7 mouse cellular contexts compared by ENCODE assay signal in genomic region chr9:60562443-60563371, GRCm38 (mm10). TPM values are rescaled to one million over a fixed set of nuclear protein-coding genes. Genes with fewer than 3 reads are reported as not detected.
A peak's percentile ranks its signal among the peaks of the same experiment; 100 is the strongest.
DNase-seq lines count a peak whose midpoint lies in the region; ATAC-seq lines count a peak whose summit lies in the region.

No protein-coding gene starts in this region.

- no peaks in the 10 kb centered on the region for H3K36me3 ChIP-seq in embryonic facial prominence, embryonic 13.5 days
- H3K36me3 ChIP-seq in limb, embryonic 13.5 days, result no peaks in the 10 kb centered on the region
- no peaks in the 10 kb centered on the region for H3K36me3 ChIP-seq in stomach, embryonic 15.5 days

- H3K4me3 ChIP-seq in embryonic facial prominence, embryonic 13.5 days, result no peak overlapping the region
- peak overlapping the region; percentile 24 for H3K4me3 ChIP-seq in limb, embryonic 13.5 days
- H3K4me3 ChIP-seq in stomach, embryonic 15.5 days (replicated peaks), result no peak overlapping the region; the same call in 1 of the 2 replicates

- H3K27ac ChIP-seq in embryonic facial prominence, embryonic 13.5 days, result 0 out of 2 replicates have a peak overlapping the region, but pooled peaks have one; percentile 0
- peak overlapping the region; percentile 53; the same call in 1 of the 2 replicates for H3K27ac ChIP-seq in limb, embryonic 13.5 days
- H3K27ac ChIP-seq in stomach, embryonic 15.5 days, result 0 out of 2 replicates have a peak overlapping the region, but pooled peaks have one; percentile 38

- DNase-seq in ovary, postnatal 36 days (ENCODE audit: low spot score), result peak; percentile 7
- no peak for DNase-seq in ovary, adult 18-20 months (ENCODE audit: low spot score)
- DNase-seq in layer of hippocampus, postnatal 10 days (ENCODE audit: low spot score in 2 of 2), result no peak
- no peak for DNase-seq in urinary bladder, postnatal 25 days (ENCODE audit: low spot score)

- 51% methylated on average over 20 of the region's 20 CpGs for WGBS in embryonic facial prominence, embryonic 13.5 days
- 8% methylated on average over 20 of the region's 20 CpGs for WGBS in limb, embryonic 13.5 days
- 36% methylated on average over 20 of the region's 20 CpGs for WGBS in stomach, embryonic 15.5 days

- no peak for ATAC-seq in embryonic facial prominence, embryonic 13.5 days (ENCODE audit: insufficient number of reproducible peaks, insufficient read depth, low FRiP score, low TSS enrichment, low read depth)
- ATAC-seq in limb, embryonic 13.5 days (ENCODE audit: low FRiP score, low read depth), result peak; percentile 77
- ATAC-seq in stomach, embryonic 15.5 days (ENCODE audit: insufficient read depth, low FRiP score, low read depth), result peak; percentile 65

- H3K4me1 ChIP-seq in embryonic facial prominence, embryonic 13.5 days, result peaks cover 24% of the 10 kb centered on the region
- H3K4me1 ChIP-seq in limb, embryonic 13.5 days, result peaks cover 28% of the 10 kb centered on the region
- H3K4me1 ChIP-seq in stomach, embryonic 15.5 days, result peaks cover 9% of the 10 kb centered on the region

- H3K27me3 ChIP-seq in embryonic facial prominence, embryonic 13.5 days, result no peaks in the 10 kb centered on the region
- no peaks in the 10 kb centered on the region for H3K27me3 ChIP-seq in limb, embryonic 13.5 days
- H3K27me3 ChIP-seq in stomach, embryonic 15.5 days (replicated peaks), result no peaks in the 10 kb centered on the region

- H3K9ac ChIP-seq in embryonic facial prominence, embryonic 13.5 days, result no peak overlapping the region
- H3K9ac ChIP-seq in limb, embryonic 13.5 days, result no peak overlapping the region
- no peak overlapping the region for H3K9ac ChIP-seq in stomach, embryonic 15.5 days

- peak overlapping the region; percentile 30; the same call in 1 of the 2 replicates for H3K4me2 ChIP-seq in embryonic facial prominence, embryonic 13.5 days
- H3K4me2 ChIP-seq in limb, embryonic 13.5 days (replicated peaks), result peak overlapping the region; percentile 65
- peak overlapping the region; percentile 44 for H3K4me2 ChIP-seq in stomach, embryonic 15.5 days

- no peaks in the 10 kb centered on the region for H3K9me3 ChIP-seq in embryonic facial prominence, embryonic 13.5 days
- H3K9me3 ChIP-seq in limb, embryonic 13.5 days, result no peaks in the 10 kb centered on the region
- H3K9me3 ChIP-seq in stomach, embryonic 15.5 days, result no peaks in the 10 kb centered on the region

RNA-seq across cellular contexts. Expression of gene Thsd4, which starts 40.9 kb away (rescaled TPM):
- 13.6 and 17.9 TPM in 2 replicates for polyA plus RNA-seq in embryonic facial prominence, embryonic 13.5 days (2015; fragmentation: Nextera tagmentation; extraction: Ambion mirVana)
- 29.4 and 30.5 TPM in 2 replicates for polyA plus RNA-seq in limb, embryonic 13.5 days (2015; fragmentation: Nextera tagmentation; extraction: Ambion mirVana)
- 21.1 and 22.2 TPM in 2 replicates for polyA plus RNA-seq in stomach, embryonic 15.5 days (2015; fragmentation: Nextera tagmentation; extraction: Ambion mirVana)
- 10 to 100 TPM; 19.5 to 22.7 TPM for total RNA-seq in layer of hippocampus, postnatal 10 days (2021)

Comparison
In these comparisons a context has a peak if more than half of its experiments do, and no peak if none do; other contexts are left out.
1. H3K27ac ChIP-seq: peak in every context shown above with its lines; median percentile 53 in limb, embryonic 13.5 days; 38 in stomach, embryonic 15.5 days; 0 in embryonic facial prominence, embryonic 13.5 days.